Mouse (Mus musculus) lung, postnatal 0 days (tissue): Measurements from ENCODE around the gene Sctr. TPM values are rescaled to one million over a fixed set of nuclear protein-coding genes. Genes with fewer than 3 reads are reported as not detected.
A peak's percentile ranks its signal among the peaks of the same experiment; 100 is the strongest.
"Not testable (repeated sequence)": the region's sequence is repeated elsewhere in the genome, so short reads cannot be mapped to it uniquely, and the experiment has no call there.

Experiments
- ATAC-seq: fragments of 200-750 bp; cut with Nextera tagmentation; 2 replicates; pipeline ENCODE4 v1.8.0; 2017; ENCODE audit warnings: moderate library complexity
- DNase-seq: peaks from one replicate; pipeline ENCODE4 v3.0.0-alpha.2; 2016; ENCODE audit warnings: low spot score
- H3K27ac ChIP-seq: fragments of 300-500 bp; sonication (generic); 2 replicates; pipeline ENCODE4 v1.5.1; 2014; ENCODE audit warnings: antibody characterized with exemption, mild to moderate bottlenecking, low read length, mixed read lengths
- H3K27me3 ChIP-seq: fragments of 300-500 bp; sonication (generic); replicated peaks from 2 replicates; pipeline ENCODE4 v1.6.1; 2014; ENCODE audit warnings: low read length, mixed read lengths; ENCODE audit not compliant: insufficient read depth
- H3K36me3 ChIP-seq: fragments of 300-500 bp; sonication (generic); 2 replicates; pipeline ENCODE4 v1.6.1; 2014; ENCODE audit warnings: low read length, mixed read lengths; ENCODE audit not compliant: insufficient read depth
- H3K4me1 ChIP-seq: fragments of 300-500 bp; sonication (generic); 2 replicates; pipeline ENCODE4 v1.6.1; 2014; ENCODE audit warnings: antibody characterized with exemption, low read depth, low read length, mixed read lengths; ENCODE audit not compliant: insufficient read depth
- H3K4me2 ChIP-seq: fragments of 300-500 bp; sonication (generic); replicated peaks from 2 replicates; pipeline ENCODE4 v1.6.1; 2014; ENCODE audit warnings: low read depth, mild to moderate bottlenecking, low read length, moderate library complexity, mixed read lengths
- H3K4me3 ChIP-seq: fragments of 300-500 bp; sonication (generic); 2 replicates; pipeline ENCODE4 v1.5.1; 2014; ENCODE audit warnings: low read depth, low read length
- H3K9ac ChIP-seq: fragments of 300-500 bp; sonication (generic); replicated peaks from 2 replicates; pipeline ENCODE4 v1.6.1; 2014; ENCODE audit warnings: low read depth, mild to moderate bottlenecking
- H3K9me3 ChIP-seq: fragments of 300-500 bp; sonication (generic); 2 replicates; pipeline ENCODE4 v1.6.1; 2016; ENCODE audit warnings: low read length, mixed read lengths
- CTCF ChIP-seq: IDR thresholded peaks from 2 replicates; pipeline ENCODE4 v1.5.1; 2016; ENCODE audit warnings: antibody characterized with exemption, mild to moderate bottlenecking
- EP300 ChIP-seq: IDR thresholded peaks from 2 replicates; pipeline ENCODE4 v1.6.1; 2016; ENCODE audit warnings: antibody characterized with exemption, mild to moderate bottlenecking, control low read depth
- WGBS: fragments of 180-500 bp; shearing (Covaris S2); extraction: QIAGEN DNeasy Blood & Tissue Kit; methylation state at CpG from one replicate; pipeline ENCODE4 v1.1.7; 2014; 5-methylcytosine and 5-hydroxymethylcytosine counted together
- polyA plus RNA-seq: library from polyadenylated mRNA; unstranded; fragments of >200 nt; fragmentation: Nextera tagmentation; extraction: Ambion mirVana; gene quantifications from 2 replicates; pipeline ENCODE4 v1.2.1, GENCODE M21; 2015

Gene Sctr
- polyA plus RNA-seq, 1 experiment from 2014 or later: 0.14 TPM

- Histone ChIP-seq H3K9me3 (no peaks in the 10 kb centered on the region), H3K27ac (no peak overlapping the region), H3K9ac (no peak overlapping the region), H3K4me1 (no peaks in the 10 kb centered on the region), H3K27me3 (no peaks in the 10 kb centered on the region), H3K4me3 (no peak overlapping the region), H3K4me2 (no peak overlapping the region), H3K36me3 (no peaks in the 10 kb centered on the region)
- DNase-seq: no peak
- 75% methylated on average over 3 of the region's 3 CpGs for WGBS
- ATAC-seq: no peak
- TF ChIP-seq CTCF: no peak
- TF ChIP-seq EP300: no peak
Measured at GRCm38 (mm10) chr1:120085696-120086095, 79.0 kb downstream of the Sctr start.

- Histone ChIP-seq H3K4me1 (no peaks in the 10 kb centered on the region), H3K4me2 (no peak overlapping the region), H3K9me3 (no peaks in the 10 kb centered on the region), H3K27ac (no peak overlapping the region), H3K36me3 (no peaks in the 10 kb centered on the region), H3K9ac (no peak overlapping the region), H3K27me3 (no peaks in the 10 kb centered on the region), H3K4me3 (no peak overlapping the region)
- DNase-seq: no peak
- TF ChIP-seq CTCF (no peak), EP300 (no peak)
- 57% methylated on average over 13 of the region's 13 CpGs for WGBS
- no peak for ATAC-seq
Measured at GRCm38 (mm10) chr1:120086644-120087043, 80.0 kb downstream of the Sctr start.

GRCm38 (mm10) chr1:120089180-120089579, 82.5 kb downstream of the Sctr start:
- Histone ChIP-seq H3K27ac (no peak overlapping the region), H3K4me1 (no peaks in the 10 kb centered on the region), H3K36me3 (no peaks in the 10 kb centered on the region), H3K4me3 (no peak overlapping the region), H3K4me2 (no peak overlapping the region), H3K9ac (no peak overlapping the region), H3K9me3 (no peaks in the 10 kb centered on the region), H3K27me3 (no peaks in the 10 kb centered on the region)
- DNase-seq (no peak), ATAC-seq (no peak)
- whole genome bisulfite sequencing: 30% methylated on average over 4 of the region's 5 CpGs
- TF ChIP-seq EP300 (no peak), CTCF (no peak)

- H3K4me2 ChIP-seq: no peak overlapping the region
- DNase-seq (no peak), ATAC-seq (no peak)
- H3K4me1 ChIP-seq: no peaks in the 10 kb centered on the region
- no peak overlapping the region for H3K4me3 ChIP-seq
- H3K36me3 ChIP-seq: no peaks in the 10 kb centered on the region
- H3K9ac ChIP-seq: no peak overlapping the region
- 86% methylated on average over 8 of the region's 8 CpGs for WGBS
- H3K27me3 ChIP-seq: no peaks in the 10 kb centered on the region
- no peak overlapping the region for H3K27ac ChIP-seq
- TF ChIP-seq EP300: no peak
- no peak for TF ChIP-seq CTCF
- H3K9me3 ChIP-seq: no peaks in the 10 kb centered on the region
Measured at GRCm38 (mm10) chr1:120090880-120091570, 84.3 kb downstream of the Sctr start.

GRCm38 (mm10) chr1:120093482-120094134, 86.9 kb downstream of the Sctr start:
- not testable (repeated sequence) for H3K27ac ChIP-seq, H3K27me3 ChIP-seq, H3K4me2 ChIP-seq, H3K4me3 ChIP-seq, H3K9me3 ChIP-seq, H3K36me3 ChIP-seq, H3K4me1 ChIP-seq, H3K9ac ChIP-seq
- 52% methylated on average over 11 of the region's 14 CpGs for WGBS
- TF ChIP-seq CTCF: peak; percentile 96
- ATAC-seq: peak; percentile 74
- DNase-seq: peak; percentile 83

- no peak for TF ChIP-seq CTCF
- H3K27me3 ChIP-seq: no peaks in the 10 kb centered on the region
- H3K27ac ChIP-seq: no peak overlapping the region
- H3K9ac ChIP-seq: no peak overlapping the region
- ATAC-seq (no peak), DNase-seq (no peak)
- no peaks in the 10 kb centered on the region for H3K36me3 ChIP-seq
- no peak overlapping the region for H3K4me3 ChIP-seq
- WGBS: 66% methylated on average over 3 of the region's 3 CpGs
- H3K4me1 ChIP-seq: no peaks in the 10 kb centered on the region
- H3K4me2 ChIP-seq: no peak overlapping the region
- no peaks in the 10 kb centered on the region for H3K9me3 ChIP-seq
Measured at GRCm38 (mm10) chr1:120094920-120095319, 88.2 kb downstream of the Sctr start.
